Mouse (Mus musculus): ENCODE results near the gene Hhat. TPM values are rescaled to one million over a fixed set of nuclear protein-coding genes. Genes with fewer than 3 reads are reported as not detected.

Hhat gene
- polyA plus RNA-seq, 1 experiment, result 0.39 TPM

GRCm38 (mm10) chr1:192798212-192799164 lies 27.5 kb upstream of the Hhat start:
- no peaks in the 10 kb centered on the region for H3K4me1 ChIP-seq (ENCODE audit: control insufficient read depth, insufficient read depth, low read length)
- no peak overlapping the region for H3K27ac ChIP-seq (ENCODE audit: insufficient read depth, low read depth, low read length)
- TF ChIP-seq CTCF (IDR thresholded peaks at IDR 0.05; ENCODE audit: low read depth, low read length) (no peak), POLR2A (IDR thresholded peaks at IDR 0.05; ENCODE audit: borderline replicate concordance, low read depth, low read length) (no peak)
- H3K4me3 ChIP-seq (ENCODE audit: insufficient read depth, low read length), result no peak overlapping the region

- no peaks in the 10 kb centered on the region for H3K4me1 ChIP-seq (ENCODE audit: control insufficient read depth, insufficient read depth, low read length)
- no peak overlapping the region for H3K4me3 ChIP-seq (ENCODE audit: insufficient read depth, low read length)
- H3K27ac ChIP-seq (ENCODE audit: insufficient read depth, low read depth, low read length), result no peak overlapping the region
- TF ChIP-seq CTCF (IDR thresholded peaks at IDR 0.05; ENCODE audit: low read depth, low read length) (no peak), POLR2A (IDR thresholded peaks at IDR 0.05; ENCODE audit: borderline replicate concordance, low read depth, low read length) (no peak)
Observed at GRCm38 (mm10) chr1:192797011-192797274, 25.9 kb upstream of the Hhat start.

- peaks cover 3% of the 10 kb centered on the region; the same call in 1 of the 2 replicates for H3K4me1 ChIP-seq (ENCODE audit: control insufficient read depth, insufficient read depth, low read length)
- TF ChIP-seq CTCF (IDR thresholded peaks at IDR 0.05; ENCODE audit: low read depth, low read length), result no peak
- TF ChIP-seq POLR2A (IDR thresholded peaks at IDR 0.05; ENCODE audit: borderline replicate concordance, low read depth, low read length), result no peak
- no peak overlapping the region for H3K4me3 ChIP-seq (ENCODE audit: insufficient read depth, low read length)
- no peak overlapping the region for H3K27ac ChIP-seq (ENCODE audit: insufficient read depth, low read depth, low read length)
Observed at GRCm38 (mm10) chr1:192796201-192797010, 25.4 kb upstream of the Hhat start.

- no peak overlapping the region for H3K4me3 ChIP-seq (ENCODE audit: insufficient read depth, low read length)
- peaks cover 3% of the 10 kb centered on the region; the same call in 1 of the 2 replicates for H3K4me1 ChIP-seq (ENCODE audit: control insufficient read depth, insufficient read depth, low read length)
- TF ChIP-seq CTCF (IDR thresholded peaks at IDR 0.05; ENCODE audit: low read depth, low read length), result no peak
- TF ChIP-seq POLR2A (IDR thresholded peaks at IDR 0.05; ENCODE audit: borderline replicate concordance, low read depth, low read length), result no peak
- H3K27ac ChIP-seq (ENCODE audit: insufficient read depth, low read depth, low read length), result no peak overlapping the region
Observed at GRCm38 (mm10) chr1:192794957-192795745, 24.1 kb upstream of the Hhat start.

- TF ChIP-seq POLR2A (IDR thresholded peaks at IDR 0.05; ENCODE audit: borderline replicate concordance, low read depth, low read length), result no peak
- TF ChIP-seq CTCF (IDR thresholded peaks at IDR 0.05; ENCODE audit: low read depth, low read length), result no peak
- Histone ChIP-seq H3K4me3 (ENCODE audit: insufficient read depth, low read length) (no peak overlapping the region), H3K4me1 (ENCODE audit: control insufficient read depth, insufficient read depth, low read length) (peaks cover 3% of the 10 kb centered on the region; the same call in 1 of the 2 replicates), H3K27ac (ENCODE audit: insufficient read depth, low read depth, low read length) (no peak overlapping the region)
Observed at GRCm38 (mm10) chr1:192791897-192792361, 20.9 kb upstream of the Hhat start.

GRCm38 (mm10) chr1:192790442-192790841 lies 19.4 kb upstream of the Hhat start:
- TF ChIP-seq POLR2A (IDR thresholded peaks at IDR 0.05; ENCODE audit: borderline replicate concordance, low read depth, low read length), result no peak
- peak; percentile 25; the same call in 1 of the 2 replicates for TF ChIP-seq CTCF (IDR thresholded peaks at IDR 0.05; ENCODE audit: low read depth, low read length)

GRCm38 (mm10) chr1:192789828-192790227 lies 18.8 kb upstream of the Hhat start:
- TF ChIP-seq POLR2A (IDR thresholded peaks at IDR 0.05; ENCODE audit: borderline replicate concordance, low read depth, low read length), result no peak
- no peak for TF ChIP-seq CTCF (IDR thresholded peaks at IDR 0.05; ENCODE audit: low read depth, low read length)
- no peak overlapping the region for H3K4me3 ChIP-seq (ENCODE audit: insufficient read depth, low read length)
- no peak overlapping the region for H3K27ac ChIP-seq (ENCODE audit: insufficient read depth, low read depth, low read length)
- peaks cover 16% of the 10 kb centered on the region for H3K4me1 ChIP-seq (ENCODE audit: control insufficient read depth, insufficient read depth, low read length)

More at GRCm38 (mm10) chr1:192790442-192790841, 19.4 kb upstream of the Hhat start:
- Histone ChIP-seq H3K27ac (ENCODE audit: insufficient read depth, low read depth, low read length) (no peak overlapping the region), H3K4me3 (ENCODE audit: insufficient read depth, low read length) (no peak overlapping the region), H3K4me1 (ENCODE audit: control insufficient read depth, insufficient read depth, low read length) (peaks cover 13% of the 10 kb centered on the region)

GRCm38 (mm10) chr1:192789111-192789522 lies 18.1 kb upstream of the Hhat start:
- Histone ChIP-seq H3K4me1 (ENCODE audit: control insufficient read depth, insufficient read depth, low read length) (peaks cover 16% of the 10 kb centered on the region), H3K27ac (ENCODE audit: insufficient read depth, low read depth, low read length) (no peak overlapping the region), H3K4me3 (ENCODE audit: insufficient read depth, low read length) (no peak overlapping the region)
- no peak for TF ChIP-seq POLR2A (IDR thresholded peaks at IDR 0.05; ENCODE audit: borderline replicate concordance, low read depth, low read length)
- no peak for TF ChIP-seq CTCF (IDR thresholded peaks at IDR 0.05; ENCODE audit: low read depth, low read length)

GRCm38 (mm10) chr1:192786194-192786593 lies 15.2 kb upstream of the Hhat start:
- no peak for TF ChIP-seq POLR2A (IDR thresholded peaks at IDR 0.05; ENCODE audit: borderline replicate concordance, low read depth, low read length)
- no peak for TF ChIP-seq CTCF (IDR thresholded peaks at IDR 0.05; ENCODE audit: low read depth, low read length)
- no peak overlapping the region for H3K4me3 ChIP-seq (ENCODE audit: insufficient read depth, low read length)
- H3K4me1 ChIP-seq (ENCODE audit: control insufficient read depth, insufficient read depth, low read length), result peaks cover 13% of the 10 kb centered on the region
- H3K27ac ChIP-seq (ENCODE audit: insufficient read depth, low read depth, low read length), result no peak overlapping the region

All from bone marrow macrophage, adult 2 months (primary cell).